Mouse (Mus musculus) liver, embryonic 12.5 days (tissue): Measurements from ENCODE around the gene Smim13. TPM values are rescaled to one million over a fixed set of nuclear protein-coding genes. Genes with fewer than 3 reads are reported as not detected.

Source experiments
- ATAC-seq: fragments of 200-750 bp; cut with Nextera tagmentation; 2 replicates; pipeline ENCODE4 v1.8.0; 2017; ENCODE audit warnings: moderate number of reproducible peaks, mild to moderate bottlenecking, moderate library complexity
- H3K27ac ChIP-seq: fragments of 300-500 bp; sonication (generic); 2 replicates; pipeline ENCODE4 v1.5.1; 2016; ENCODE audit warnings: mild to moderate bottlenecking
- H3K27me3 ChIP-seq: fragments of 300-500 bp; sonication (generic); replicated peaks from 2 replicates; pipeline ENCODE4 v1.6.1; 2016; ENCODE audit warnings: mild to moderate bottlenecking, moderate library complexity
- H3K36me3 ChIP-seq: fragments of 300-500 bp; sonication (generic); 2 replicates; pipeline ENCODE4 v1.6.1; 2016; ENCODE audit warnings: mild to moderate bottlenecking, moderate library complexity
- H3K4me1 ChIP-seq: fragments of 300-500 bp; sonication (generic); 2 replicates; pipeline ENCODE4 v1.6.1; 2016
- H3K4me2 ChIP-seq: fragments of 300-500 bp; sonication (generic); 2 replicates; pipeline ENCODE4 v1.6.1; 2016; ENCODE audit warnings: mild to moderate bottlenecking, moderate library complexity
- H3K4me3 ChIP-seq: fragments of 300-500 bp; sonication (generic); 2 replicates; pipeline ENCODE4 v1.5.1; 2016; ENCODE audit warnings: mild to moderate bottlenecking, moderate library complexity
- H3K9ac ChIP-seq: fragments of 300-500 bp; sonication (generic); 2 replicates; pipeline ENCODE4 v1.6.1; 2016; ENCODE audit warnings: mild to moderate bottlenecking, moderate library complexity
- H3K9me3 ChIP-seq: fragments of 300-500 bp; sonication (generic); replicated peaks from 2 replicates; pipeline ENCODE4 v1.6.1; 2016; ENCODE audit warnings: mild to moderate bottlenecking, moderate library complexity
- WGBS: fragments of 180-500 bp; shearing (Covaris S2); methylation state at CpG from one replicate; pipeline ENCODE4 v1.1.7; 2016; ENCODE audit not compliant: insufficient replicate concordance; 5-methylcytosine and 5-hydroxymethylcytosine counted together
- polyA plus RNA-seq: library from polyadenylated mRNA; unstranded; fragments of >200 nt; fragmentation: Nextera tagmentation; extraction: Ambion mirVana; gene quantifications from 2 replicates; pipeline ENCODE4 v1.2.1, GENCODE M21; 2016

The Smim13 gene
- polyA plus RNA-seq, 1 experiment from 2014 or later: 10.3 TPM

DNA sequence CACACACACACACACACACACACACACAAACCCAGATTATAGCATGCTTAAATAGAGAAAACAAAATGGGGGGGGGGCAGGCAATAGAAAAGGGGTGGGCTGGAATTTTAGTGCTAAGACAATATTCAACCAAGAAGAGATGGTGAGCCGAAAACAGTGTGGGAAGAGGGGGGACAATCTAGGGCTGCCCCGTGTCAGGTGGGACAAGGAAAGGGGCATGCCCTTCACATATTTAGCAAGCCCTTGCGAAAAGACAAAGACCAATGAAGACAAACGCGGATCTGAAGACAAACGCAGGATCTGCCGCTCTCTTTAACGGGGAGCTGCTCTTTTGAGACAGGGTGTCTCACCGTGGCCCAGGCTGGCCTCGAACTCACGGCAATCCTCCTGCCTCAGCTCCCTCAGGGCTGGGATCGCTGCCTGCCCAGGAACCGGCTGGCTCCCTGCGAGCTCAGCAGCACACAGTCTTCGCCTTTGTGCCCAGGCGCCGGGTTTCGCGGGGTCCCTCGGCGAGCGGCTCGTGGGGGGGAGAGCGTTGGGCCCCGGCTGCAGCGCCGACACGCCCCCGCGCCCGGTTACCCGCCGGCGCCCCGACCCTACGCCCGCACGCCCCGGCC lies 29.8 kb upstream of the Smim13 start:
- 5% methylated on average over 38 of the region's 39 CpGs for WGBS
- peaks cover 22% of the 10 kb centered on the region for H3K27me3 ChIP-seq
- peak overlapping the region; percentile 45 for H3K9ac ChIP-seq
- peak overlapping the region; percentile 62 for H3K4me3 ChIP-seq
- H3K4me2 ChIP-seq: peak overlapping the region; percentile 69
- no peak overlapping the region for H3K27ac ChIP-seq
- H3K36me3 ChIP-seq: no peaks in the 10 kb centered on the region
- no peaks in the 10 kb centered on the region; the same call in 1 of the 2 replicates for H3K9me3 ChIP-seq
- ATAC-seq: no peak; the same call in 1 of the 2 replicates
- H3K4me1 ChIP-seq: peaks cover 7% of the 10 kb centered on the region; the same call in 1 of the 2 replicates

- no peaks in the 10 kb centered on the region; the same call in 1 of the 2 replicates for H3K9me3 ChIP-seq
- no peak within 1 kb of the TSS for H3K27ac ChIP-seq
- peak within 1 kb of the TSS; percentile 69 for H3K4me2 ChIP-seq
- H3K4me1 ChIP-seq: peaks cover 7% of the 10 kb centered on the region; the same call in 1 of the 2 replicates
- H3K4me3 ChIP-seq: peak within 1 kb of the TSS; percentile 62
- 2% methylated on average over 21 of the region's 77 CpGs for WGBS
- H3K36me3 ChIP-seq: no peaks in the 10 kb centered on the region
- H3K27me3 ChIP-seq: peaks cover 22% of the 10 kb centered on the region
- peak within 1 kb of the TSS; percentile 45 for H3K9ac ChIP-seq
- peak; percentile 84 for ATAC-seq
These were observed 29.3 kb upstream of the Smim13 start, which contains the start of gene Elovl2 for GRCm38 (mm10) chr13:41220304-41220834. TSS of gene Elovl2 (minus strand) at chr13:41220405.

GRCm38 (mm10) chr13:41226513-41226912 lies 23.1 kb upstream of the Smim13 start:
- no peak overlapping the region for H3K9ac ChIP-seq

DNA sequence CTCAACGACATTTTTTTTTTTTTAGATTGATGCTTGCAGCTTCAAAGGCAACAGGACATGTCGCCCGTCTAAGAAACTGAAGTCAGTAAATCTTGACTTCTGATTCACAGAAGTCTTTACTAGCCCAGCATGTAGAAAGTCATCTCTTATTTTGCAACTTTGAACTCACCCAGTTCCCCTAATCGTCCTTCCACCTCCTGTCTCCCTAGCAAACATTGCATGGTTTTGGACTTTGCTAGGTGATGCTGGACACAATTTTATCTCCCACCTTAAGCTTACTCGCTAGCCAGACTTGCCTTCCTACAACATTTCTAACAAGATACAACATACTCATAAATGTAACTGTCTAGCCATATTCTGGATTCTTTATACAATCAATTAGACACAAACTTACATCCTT lies 21.6 kb upstream of the Smim13 start:
- Histone ChIP-seq H3K27me3 (no peaks in the 10 kb centered on the region), H3K27ac (no peak overlapping the region)
- 54% methylated on average over 5 of the region's 5 CpGs for WGBS

More at GRCm38 (mm10) chr13:41226513-41226912, 23.1 kb upstream of the Smim13 start:
- 62% methylated on average over 5 of the region's 5 CpGs for WGBS
- H3K27ac ChIP-seq: no peak overlapping the region
- ATAC-seq: no peak
- no peaks in the 10 kb centered on the region for H3K36me3 ChIP-seq
- H3K4me2 ChIP-seq: no peak overlapping the region
- no peaks in the 10 kb centered on the region for H3K4me1 ChIP-seq
- H3K9me3 ChIP-seq: no peaks in the 10 kb centered on the region; the same call in 1 of the 2 replicates
- no peaks in the 10 kb centered on the region for H3K27me3 ChIP-seq
- no peak overlapping the region for H3K4me3 ChIP-seq

GRCm38 (mm10) chr13:41230256-41230655 lies 19.4 kb upstream of the Smim13 start:
- WGBS: 31% methylated on average over 5 of the region's 5 CpGs
- Histone ChIP-seq H3K9me3 (no peaks in the 10 kb centered on the region), H3K4me2 (no peak overlapping the region), H3K27me3 (no peaks in the 10 kb centered on the region), H3K4me1 (no peaks in the 10 kb centered on the region), H3K36me3 (no peaks in the 10 kb centered on the region), H3K4me3 (no peak overlapping the region), H3K27ac (no peak overlapping the region), H3K9ac (no peak overlapping the region)
- no peak for ATAC-seq

More for the DNA sequence above, 21.6 kb upstream of the Smim13 start:
- no peaks in the 10 kb centered on the region for H3K9me3 ChIP-seq
- no peak overlapping the region for H3K4me3 ChIP-seq
- no peak for ATAC-seq
- H3K36me3 ChIP-seq: no peaks in the 10 kb centered on the region
- H3K4me1 ChIP-seq: no peaks in the 10 kb centered on the region
- H3K4me2 ChIP-seq: no peak overlapping the region
- H3K9ac ChIP-seq: no peak overlapping the region

- H3K4me2 ChIP-seq: no peak overlapping the region
- no peak for ATAC-seq
- no peak overlapping the region for H3K4me3 ChIP-seq
- H3K36me3 ChIP-seq: no peaks in the 10 kb centered on the region
- 70% methylated on average over 12 of the region's 12 CpGs for WGBS
- 0 out of 2 replicates have a peak, but pooled peaks cover 4% of the 10 kb centered on the region for H3K27me3 ChIP-seq
- H3K9ac ChIP-seq: no peak overlapping the region
- no peak overlapping the region for H3K27ac ChIP-seq
- H3K9me3 ChIP-seq: no peaks in the 10 kb centered on the region
- no peaks in the 10 kb centered on the region for H3K4me1 ChIP-seq
These were observed 18.2 kb upstream of the Smim13 start for GRCm38 (mm10) chr13:41231389-41231983.

- 0 out of 2 replicates have a peak, but pooled peaks cover 4% of the 10 kb centered on the region for H3K27me3 ChIP-seq
- H3K4me3 ChIP-seq: no peak overlapping the region
- H3K27ac ChIP-seq: no peak overlapping the region
- ATAC-seq: no peak
- WGBS: 78% methylated on average over 15 of the region's 15 CpGs
- no peaks in the 10 kb centered on the region for H3K4me1 ChIP-seq
- no peak overlapping the region for H3K9ac ChIP-seq
- H3K9me3 ChIP-seq: no peaks in the 10 kb centered on the region
- no peak overlapping the region for H3K4me2 ChIP-seq
- H3K36me3 ChIP-seq: no peaks in the 10 kb centered on the region
These were observed 17.4 kb upstream of the Smim13 start for GRCm38 (mm10) chr13:41232209-41232608.

DNA sequence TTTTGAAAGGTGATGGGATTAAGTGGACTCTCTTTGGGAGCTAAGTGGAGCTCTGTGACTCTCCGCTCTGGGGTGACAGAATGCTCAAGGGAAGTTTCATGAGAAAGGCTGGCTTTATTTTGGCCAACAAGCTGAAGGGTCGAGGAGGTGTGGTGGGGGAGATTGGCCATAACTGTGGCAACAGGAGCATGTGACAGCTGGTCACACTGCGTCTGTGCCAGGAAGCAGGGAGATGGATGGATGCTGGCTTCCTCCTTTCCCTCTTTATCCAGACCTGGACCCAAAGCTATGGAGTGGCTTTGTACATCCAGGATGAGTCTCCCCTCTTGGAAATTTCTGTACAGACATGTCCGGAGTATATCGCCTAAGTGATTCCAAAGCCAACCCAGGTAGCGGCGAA lies 16.4 kb upstream of the Smim13 start:
- 72% methylated on average over 7 of the region's 7 CpGs for WGBS
- no peaks in the 10 kb centered on the region for H3K9me3 ChIP-seq
- 0 out of 2 replicates have a peak, but pooled peaks cover 4% of the 10 kb centered on the region for H3K27me3 ChIP-seq
- no peaks in the 10 kb centered on the region for H3K4me1 ChIP-seq
- no peak overlapping the region for H3K9ac ChIP-seq
- no peak overlapping the region for H3K4me2 ChIP-seq
- no peak overlapping the region for H3K4me3 ChIP-seq
- H3K36me3 ChIP-seq: no peaks in the 10 kb centered on the region
- H3K27ac ChIP-seq: no peak overlapping the region
- ATAC-seq: no peak

DNA sequence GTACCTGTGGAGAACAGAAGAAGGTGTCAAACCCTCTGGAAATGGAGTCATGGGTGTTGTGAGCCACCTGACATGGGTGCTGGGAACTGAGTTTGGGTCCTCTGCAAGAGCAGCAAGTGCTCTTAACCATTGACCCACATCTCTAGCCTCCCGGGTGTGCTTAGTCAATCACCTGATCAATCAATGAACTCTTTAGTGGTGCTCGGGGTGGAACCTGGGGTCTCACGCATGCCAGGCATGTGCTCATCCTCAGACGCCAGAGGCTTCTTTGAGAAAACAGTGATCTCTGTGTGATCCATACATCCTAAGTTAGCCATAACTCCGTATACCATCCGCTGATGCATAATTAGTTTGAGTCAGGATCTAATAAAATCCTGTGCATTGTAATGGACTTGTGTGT lies 14.5 kb upstream of the Smim13 start:
- Histone ChIP-seq H3K4me3 (no peak overlapping the region), H3K9me3 (no peaks in the 10 kb centered on the region), H3K36me3 (no peaks in the 10 kb centered on the region), H3K27me3 (peaks cover 7% of the 10 kb centered on the region; the same call in 1 of the 2 replicates), H3K4me1 (no peaks in the 10 kb centered on the region), H3K4me2 (no peak overlapping the region), H3K27ac (no peak overlapping the region), H3K9ac (no peak overlapping the region)
- WGBS: 77% methylated on average over 6 of the region's 6 CpGs
- no peak for ATAC-seq

DNA sequence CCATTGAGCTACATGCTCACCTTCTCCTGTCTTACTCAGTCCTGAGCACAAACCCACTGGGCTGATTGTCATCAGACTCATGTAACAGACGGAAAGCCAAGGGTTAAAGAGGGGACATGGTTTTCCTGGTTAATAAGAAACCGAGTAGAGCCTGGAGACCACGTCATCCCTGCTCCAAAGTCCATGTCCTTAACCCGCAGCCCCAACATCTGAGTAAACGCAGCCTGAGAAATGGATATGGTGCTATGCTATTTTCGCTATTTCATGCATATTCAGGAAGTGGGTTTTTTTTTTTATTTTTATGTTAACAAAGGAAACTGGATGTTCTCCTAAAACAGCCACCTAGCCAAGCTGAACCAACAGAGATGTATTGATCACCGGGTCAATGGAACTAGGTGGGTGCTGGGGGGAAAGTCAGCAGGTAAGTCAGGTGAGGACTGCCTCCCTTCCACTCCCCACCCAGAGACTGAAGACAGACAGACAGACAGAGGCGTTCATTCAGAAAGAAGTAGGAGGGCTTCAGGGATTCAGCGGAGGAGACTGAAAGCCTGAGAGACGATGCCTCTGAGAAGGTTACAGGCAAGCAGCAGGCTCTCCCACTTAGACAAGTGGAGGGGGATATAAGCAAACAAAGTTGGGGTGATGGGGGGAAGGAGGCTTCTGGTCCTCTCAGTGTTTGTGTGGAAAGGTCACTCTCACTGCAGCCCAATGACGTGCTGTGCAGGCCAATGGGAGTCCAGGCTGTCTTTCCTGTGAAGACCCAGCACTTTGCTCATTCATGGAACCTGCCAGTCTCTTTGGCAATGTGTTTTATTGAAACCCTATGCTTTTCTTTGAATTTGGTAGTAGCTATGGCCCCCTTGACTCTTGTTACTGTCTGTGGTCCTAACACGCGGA lies 13.6 kb upstream of the Smim13 start:
- H3K4me1 ChIP-seq: no peaks in the 10 kb centered on the region
- peak overlapping the region; percentile 30 for H3K4me3 ChIP-seq
- peak; percentile 50 for ATAC-seq
- WGBS: 60% methylated on average over 13 of the region's 13 CpGs
- H3K9me3 ChIP-seq: no peaks in the 10 kb centered on the region
- peak overlapping the region; percentile 59 for H3K27ac ChIP-seq
- H3K36me3 ChIP-seq: no peaks in the 10 kb centered on the region
- H3K9ac ChIP-seq: peak overlapping the region; percentile 32; the same call in 1 of the 2 replicates
- peak overlapping the region; percentile 16 for H3K4me2 ChIP-seq
- peaks cover 7% of the 10 kb centered on the region; the same call in 1 of the 2 replicates for H3K27me3 ChIP-seq

DNA sequence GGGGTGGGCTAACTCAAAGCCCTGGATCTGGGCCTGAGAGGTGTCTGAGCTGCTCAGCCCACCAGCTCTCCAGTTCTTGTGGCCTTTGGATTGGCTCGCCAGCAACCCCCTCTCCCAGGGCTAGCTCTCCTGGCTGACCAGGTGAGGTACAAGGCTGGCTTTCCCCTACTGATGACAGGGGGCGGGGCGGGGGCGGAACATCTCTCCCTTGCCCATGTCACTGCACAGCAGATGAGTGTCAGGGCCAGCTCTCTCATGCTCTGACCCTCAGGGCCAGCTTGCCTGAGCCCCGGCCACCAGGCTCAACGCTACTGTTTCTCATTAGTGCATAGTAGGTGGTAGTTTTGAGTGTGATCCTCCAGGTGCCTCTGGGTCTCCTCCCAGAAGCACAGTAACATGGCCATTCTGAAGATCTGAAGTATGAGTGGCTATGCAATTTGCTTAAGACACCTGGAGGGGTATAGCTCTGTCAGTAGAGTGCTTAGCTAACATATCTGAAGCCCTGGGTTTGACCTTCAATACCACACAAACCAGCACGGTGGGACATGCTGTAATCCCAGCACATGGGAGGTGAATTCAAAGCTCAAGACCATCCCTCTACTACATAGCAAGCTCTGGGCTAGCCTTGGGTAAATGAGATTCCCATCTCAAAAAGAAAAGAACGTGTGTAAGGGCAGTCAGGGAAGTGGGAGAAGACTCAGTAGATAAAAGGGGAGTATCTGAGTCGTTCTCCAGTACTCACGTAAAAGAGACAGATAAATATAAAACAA lies 11.4 kb upstream of the Smim13 start:
- WGBS: 60% methylated on average over 10 of the region's 10 CpGs
- peaks cover 7% of the 10 kb centered on the region; the same call in 1 of the 2 replicates for H3K27me3 ChIP-seq
- H3K36me3 ChIP-seq: no peaks in the 10 kb centered on the region
- H3K9me3 ChIP-seq: no peaks in the 10 kb centered on the region
- H3K4me3 ChIP-seq: no peak overlapping the region
- H3K4me1 ChIP-seq: no peaks in the 10 kb centered on the region
- H3K27ac ChIP-seq: no peak overlapping the region
- H3K9ac ChIP-seq: no peak overlapping the region
- peak overlapping the region; percentile 16 for H3K4me2 ChIP-seq
- ATAC-seq: peak; percentile 54
